Mouse (Mus musculus) midbrain, embryonic 10.5 days (tissue): ENCODE data around the gene Rag1. TPM values are rescaled to one million over a fixed set of nuclear protein-coding genes. Genes with fewer than 3 reads are reported as not detected.
A peak's percentile ranks its signal among the peaks of the same experiment; 100 is the strongest.

ENCODE experiments used
- DNase-seq: peaks from one replicate; pipeline ENCODE4 v3.0.0-alpha.2; 2017; ENCODE audit warnings: low spot score
- H3K27ac ChIP-seq: fragments of 300-500 bp; sonication (generic); replicated peaks from 2 replicates; pipeline ENCODE4 v1.5.1; 2016; ENCODE audit warnings: mild to moderate bottlenecking
- H3K27me3 ChIP-seq: fragments of 300-500 bp; sonication (generic); 2 replicates; pipeline ENCODE4 v1.6.1; 2016; ENCODE audit warnings: low read depth, mild to moderate bottlenecking; ENCODE audit not compliant: poor library complexity, severe bottlenecking
- H3K36me3 ChIP-seq: fragments of 300-500 bp; sonication (generic); 2 replicates; pipeline ENCODE4 v1.6.1; 2016; ENCODE audit warnings: mild to moderate bottlenecking, moderate library complexity
- H3K4me1 ChIP-seq: fragments of 300-500 bp; sonication (generic); 2 replicates; pipeline ENCODE4 v1.6.1; 2016
- H3K4me3 ChIP-seq: fragments of 300-500 bp; sonication (generic); 2 replicates; pipeline ENCODE4 v1.5.1; 2016; ENCODE audit warnings: mild to moderate bottlenecking, moderate library complexity
- H3K9me3 ChIP-seq: fragments of 300-500 bp; sonication (generic); replicated peaks from 2 replicates; pipeline ENCODE4 v1.6.1; 2016; ENCODE audit warnings: mild to moderate bottlenecking
- WGBS: fragments of 180-500 bp; shearing (Covaris S2); methylation state at CpG from one replicate; pipeline ENCODE4 v1.1.7; 2016; 5-methylcytosine and 5-hydroxymethylcytosine counted together
- polyA plus RNA-seq: library from polyadenylated mRNA; unstranded; fragments of >200 nt; fragmentation: Nextera tagmentation; extraction: Ambion mirVana; gene quantifications from 2 replicates; pipeline ENCODE4 v1.2.1, GENCODE M21; 2016

The Rag1 gene
- polyA plus RNA-seq, 1 experiment from 2014 or later, result 0.02 TPM

GRCm38 (mm10) chr2:101597186-101597585 is 52.1 kb downstream of the Rag1 start:
- H3K4me1 ChIP-seq, result peaks cover 58% of the 10 kb centered on the region
- H3K27ac ChIP-seq, result no peak overlapping the region
- no peaks in the 10 kb centered on the region for H3K9me3 ChIP-seq
- H3K27me3 ChIP-seq, result no peaks in the 10 kb centered on the region
- H3K36me3 ChIP-seq, result no peaks in the 10 kb centered on the region
- H3K4me3 ChIP-seq, result no peak overlapping the region
- no peak for DNase-seq

GRCm38 (mm10) chr2:101594681-101595080 is 54.6 kb downstream of the Rag1 start:
- Histone ChIP-seq H3K4me3 (no peak overlapping the region), H3K36me3 (no peaks in the 10 kb centered on the region), H3K27ac (no peak overlapping the region), H3K9me3 (no peaks in the 10 kb centered on the region), H3K4me1 (peaks cover 59% of the 10 kb centered on the region), H3K27me3 (no peaks in the 10 kb centered on the region)
- no peak for DNase-seq
- 92% methylated on average over 5 of the region's 5 CpGs for WGBS

- WGBS, result 66% methylated on average over 8 of the region's 8 CpGs
- no peak overlapping the region for H3K4me3 ChIP-seq
- H3K27me3 ChIP-seq, result no peaks in the 10 kb centered on the region
- DNase-seq, result no peak
- H3K36me3 ChIP-seq, result no peaks in the 10 kb centered on the region
- H3K27ac ChIP-seq, result peak overlapping the region; percentile 69
- no peaks in the 10 kb centered on the region for H3K9me3 ChIP-seq
- peaks cover 47% of the 10 kb centered on the region for H3K4me1 ChIP-seq
Observed at GRCm38 (mm10) chr2:101592886-101593285, 56.4 kb downstream of the Rag1 start.

- peak overlapping the region; percentile 69 for H3K27ac ChIP-seq
- DNase-seq, result peak; percentile 22
- no peaks in the 10 kb centered on the region for H3K36me3 ChIP-seq
- no peak overlapping the region for H3K4me3 ChIP-seq
- peaks cover 42% of the 10 kb centered on the region for H3K4me1 ChIP-seq
- no peaks in the 10 kb centered on the region for H3K9me3 ChIP-seq
- H3K27me3 ChIP-seq, result no peaks in the 10 kb centered on the region
- 40% methylated on average over 10 of the region's 10 CpGs for WGBS
Observed at GRCm38 (mm10) chr2:101592023-101592841, 57.1 kb downstream of the Rag1 start.

- Histone ChIP-seq H3K9me3 (no peaks in the 10 kb centered on the region), H3K4me3 (no peak overlapping the region), H3K36me3 (no peaks in the 10 kb centered on the region), H3K4me1 (peaks cover 41% of the 10 kb centered on the region), H3K27me3 (no peaks in the 10 kb centered on the region), H3K27ac (peak overlapping the region; percentile 55; the same call in 1 of the 2 replicates)
- no peak for DNase-seq
- 60% methylated on average over 8 of the region's 8 CpGs for WGBS
Observed at GRCm38 (mm10) chr2:101591356-101591755, 57.9 kb downstream of the Rag1 start.

Other genes starting within 250 kb of the Rag1 start
- gene Rag2, start 24.8 kb downstream of the Rag1 start, polyA plus RNA-seq, result not detected in 2 replicates
- gene B230118H07Rik, start within 50 bp of the Rag1 start, polyA plus RNA-seq, result 57.4 and 64.1 TPM in 2 replicates
- 16.9 and 18.7 TPM in 2 replicates for gene Traf6, start 28.9 kb upstream of the Rag1 start, polyA plus RNA-seq
- gene Prr5l, start 233.5 kb upstream of the Rag1 start, polyA plus RNA-seq, result 22.7 and 25.2 TPM in 2 replicates
- gene Commd9, start 236.7 kb upstream of the Rag1 start, polyA plus RNA-seq, result 66.7 and 71.8 TPM in 2 replicates